Mouse (Mus musculus): ENCODE measurements around the gene Ccdc149. TPM values are rescaled to one million over a fixed set of nuclear protein-coding genes. Genes with fewer than 3 reads are reported as not detected.

Gene Ccdc149
- polyA plus RNA-seq, 1 experiment: 0.30 TPM

DNA sequence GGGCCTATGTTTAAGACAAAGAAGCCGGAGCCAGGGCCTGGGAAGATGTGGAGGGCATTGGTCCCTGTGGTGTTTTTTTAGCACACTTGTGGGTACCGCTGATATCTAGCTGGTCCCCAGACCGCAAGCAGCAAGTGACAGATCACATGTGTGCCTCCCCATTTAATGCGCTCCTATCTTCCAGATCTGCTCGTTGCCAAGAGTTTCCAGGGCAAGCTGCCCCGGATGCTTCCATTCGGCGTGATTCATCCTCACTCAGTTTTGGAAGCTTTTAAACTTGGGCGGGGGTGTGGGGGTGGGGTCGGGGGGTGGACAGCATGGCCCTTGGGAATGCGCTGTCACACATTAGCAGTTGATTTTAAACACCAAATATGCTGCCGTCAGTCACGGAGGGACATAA is 33.3 kb upstream of the Ccdc149 start:
- no peaks in the 10 kb centered on the region for H3K4me1 ChIP-seq (replicated peaks; ENCODE audit: control insufficient read depth, insufficient read depth, low read length)
- H3K27me3 ChIP-seq (ENCODE audit: control insufficient read depth, insufficient read depth, low read length): no peaks in the 10 kb centered on the region
- H3K36me3 ChIP-seq (ENCODE audit: control insufficient read depth, insufficient read depth, low read length): no peaks in the 10 kb centered on the region
- TF ChIP-seq CTCF (IDR thresholded peaks at IDR 0.05; ENCODE audit: borderline replicate concordance, control insufficient read depth, extremely low read depth, insufficient read depth, low read length, poor library complexity) (no peak), POLR2A (IDR thresholded peaks at IDR 0.05; ENCODE audit: control insufficient read depth, extremely low read depth, insufficient read depth, low read length, poor library complexity) (no peak)
- H3K4me3 ChIP-seq (ENCODE audit: control insufficient read depth, insufficient read depth, low read length): no peak overlapping the region
- no peak overlapping the region for H3K27ac ChIP-seq (ENCODE audit: control insufficient read depth, insufficient read depth, low read length)
- WGBS: 94% methylated on average over 13 of the region's 13 CpGs
- DNase-seq: no peak

DNA sequence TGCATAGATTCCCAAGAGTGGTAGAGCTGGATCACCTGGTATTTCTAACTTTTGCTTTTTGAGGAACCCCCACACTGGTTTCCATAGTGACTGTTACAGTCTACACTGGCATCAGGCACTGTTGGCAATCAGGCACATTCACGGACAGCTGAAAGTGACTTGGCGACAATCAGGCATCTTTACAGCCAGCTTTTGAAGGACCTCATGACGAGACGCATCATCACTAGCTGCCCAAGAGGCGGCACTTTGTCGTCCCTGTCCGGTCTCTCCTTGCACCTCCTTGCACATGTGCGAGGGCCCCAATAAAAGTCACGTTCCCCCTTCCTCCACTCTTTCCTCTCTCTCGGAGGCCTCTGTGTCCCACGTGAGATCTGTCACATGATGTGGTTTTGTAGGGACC is 32.8 kb upstream of the Ccdc149 start:
- DNase-seq: no peak
- Histone ChIP-seq H3K4me3 (ENCODE audit: control insufficient read depth, insufficient read depth, low read length) (no peak overlapping the region), H3K36me3 (ENCODE audit: control insufficient read depth, insufficient read depth, low read length) (no peaks in the 10 kb centered on the region), H3K4me1 (replicated peaks; ENCODE audit: control insufficient read depth, insufficient read depth, low read length) (no peaks in the 10 kb centered on the region), H3K27me3 (ENCODE audit: control insufficient read depth, insufficient read depth, low read length) (no peaks in the 10 kb centered on the region), H3K27ac (ENCODE audit: control insufficient read depth, insufficient read depth, low read length) (no peak overlapping the region)
- TF ChIP-seq POLR2A (IDR thresholded peaks at IDR 0.05; ENCODE audit: control insufficient read depth, extremely low read depth, insufficient read depth, low read length, poor library complexity) (no peak), CTCF (IDR thresholded peaks at IDR 0.05; ENCODE audit: borderline replicate concordance, control insufficient read depth, extremely low read depth, insufficient read depth, low read length, poor library complexity) (no peak)
- WGBS: 92% methylated on average over 11 of the region's 11 CpGs

GRCm38 (mm10) chr5:52495671-52496070 is 24.4 kb upstream of the Ccdc149 start:
- Histone ChIP-seq H3K4me1 (replicated peaks; ENCODE audit: control insufficient read depth, insufficient read depth, low read length) (no peaks in the 10 kb centered on the region), H3K27me3 (ENCODE audit: control insufficient read depth, insufficient read depth, low read length) (no peaks in the 10 kb centered on the region), H3K36me3 (ENCODE audit: control insufficient read depth, insufficient read depth, low read length) (no peaks in the 10 kb centered on the region), H3K4me3 (ENCODE audit: control insufficient read depth, insufficient read depth, low read length) (no peak overlapping the region), H3K27ac (ENCODE audit: control insufficient read depth, insufficient read depth, low read length) (no peak overlapping the region)
- no peak for TF ChIP-seq POLR2A (IDR thresholded peaks at IDR 0.05; ENCODE audit: control insufficient read depth, extremely low read depth, insufficient read depth, low read length, poor library complexity)
- no peak for TF ChIP-seq CTCF (IDR thresholded peaks at IDR 0.05; ENCODE audit: borderline replicate concordance, control insufficient read depth, extremely low read depth, insufficient read depth, low read length, poor library complexity)
- WGBS: 88% methylated on average over 14 of the region's 14 CpGs
- DNase-seq: no peak

GRCm38 (mm10) chr5:52491496-52491895 is 20.2 kb upstream of the Ccdc149 start:
- no peak overlapping the region for H3K4me3 ChIP-seq (ENCODE audit: control insufficient read depth, insufficient read depth, low read length)
- no peaks in the 10 kb centered on the region for H3K4me1 ChIP-seq (replicated peaks; ENCODE audit: control insufficient read depth, insufficient read depth, low read length)
- H3K27me3 ChIP-seq (ENCODE audit: control insufficient read depth, insufficient read depth, low read length): no peaks in the 10 kb centered on the region
- DNase-seq: no peak
- no peaks in the 10 kb centered on the region for H3K36me3 ChIP-seq (ENCODE audit: control insufficient read depth, insufficient read depth, low read length)
- no peak overlapping the region for H3K27ac ChIP-seq (ENCODE audit: control insufficient read depth, insufficient read depth, low read length)
- TF ChIP-seq POLR2A (IDR thresholded peaks at IDR 0.05; ENCODE audit: control insufficient read depth, extremely low read depth, insufficient read depth, low read length, poor library complexity) (no peak), CTCF (IDR thresholded peaks at IDR 0.05; ENCODE audit: borderline replicate concordance, control insufficient read depth, extremely low read depth, insufficient read depth, low read length, poor library complexity) (no peak)
- WGBS: 96% methylated on average over 6 of the region's 6 CpGs

DNA sequence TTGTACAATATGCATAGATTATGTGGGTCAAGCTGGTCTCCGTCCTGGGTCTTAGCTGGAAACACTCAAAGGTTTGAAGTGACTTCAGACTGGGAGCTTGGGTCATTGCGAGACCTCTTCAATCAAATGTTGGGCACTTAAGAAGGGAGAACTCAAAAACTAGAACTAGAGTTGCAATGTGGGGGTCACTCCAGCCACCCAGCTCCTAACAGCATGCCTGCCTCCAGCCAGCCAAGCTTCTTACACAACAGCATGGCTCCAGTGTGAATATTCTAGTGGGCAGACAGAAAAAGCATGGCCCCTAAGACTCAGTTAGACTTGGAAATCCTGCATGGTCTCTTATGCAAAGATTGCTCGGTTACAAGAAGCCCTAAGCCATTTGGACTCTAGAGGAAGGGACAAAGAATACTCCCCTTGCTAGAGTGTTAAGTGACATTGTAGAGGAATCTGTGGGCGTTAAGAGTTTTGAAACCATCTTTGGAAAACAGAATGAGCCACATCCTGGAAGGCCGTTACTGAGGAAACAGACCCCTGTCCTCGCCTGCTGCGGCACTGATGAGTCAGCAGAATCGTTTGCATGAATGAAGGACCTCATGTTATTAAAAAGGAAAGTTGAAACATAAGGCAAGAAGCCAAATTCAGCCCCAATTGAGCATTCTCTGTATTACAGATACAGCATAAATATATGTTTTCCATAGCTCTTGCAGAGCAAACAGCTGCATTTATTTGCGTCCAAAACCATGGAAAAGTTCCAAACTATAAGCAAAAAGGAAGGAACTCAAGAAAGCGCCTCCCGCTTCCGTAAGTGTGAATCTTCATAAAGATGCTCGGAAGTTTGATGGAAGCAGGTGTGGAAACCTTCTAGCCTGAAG is 16.5 kb upstream of the Ccdc149 start:
- Histone ChIP-seq H3K36me3 (ENCODE audit: control insufficient read depth, insufficient read depth, low read length) (no peaks in the 10 kb centered on the region), H3K27ac (ENCODE audit: control insufficient read depth, insufficient read depth, low read length) (no peak overlapping the region)
- WGBS: 56% methylated on average over 13 of the region's 13 CpGs

GRCm38 (mm10) chr5:52476826-52477225 is 5.5 kb upstream of the Ccdc149 start:
- no peak overlapping the region for H3K27ac ChIP-seq (ENCODE audit: control insufficient read depth, insufficient read depth, low read length)
- H3K27me3 ChIP-seq (ENCODE audit: control insufficient read depth, insufficient read depth, low read length): no peaks in the 10 kb centered on the region
- no peak for DNase-seq
- 37% methylated on average over 7 of the region's 7 CpGs for WGBS
- no peaks in the 10 kb centered on the region; the same call in 1 of the 2 replicates for H3K4me1 ChIP-seq (replicated peaks; ENCODE audit: control insufficient read depth, insufficient read depth, low read length)
- H3K4me3 ChIP-seq (ENCODE audit: control insufficient read depth, insufficient read depth, low read length): no peak overlapping the region
- TF ChIP-seq CTCF (IDR thresholded peaks at IDR 0.05; ENCODE audit: borderline replicate concordance, control insufficient read depth, extremely low read depth, insufficient read depth, low read length, poor library complexity): no peak
- H3K36me3 ChIP-seq (ENCODE audit: control insufficient read depth, insufficient read depth, low read length): no peaks in the 10 kb centered on the region

More for the DNA sequence above, 16.5 kb upstream of the Ccdc149 start:
- no peak overlapping the region for H3K4me3 ChIP-seq (ENCODE audit: control insufficient read depth, insufficient read depth, low read length)
- no peaks in the 10 kb centered on the region for H3K27me3 ChIP-seq (ENCODE audit: control insufficient read depth, insufficient read depth, low read length)
- DNase-seq: no peak
- TF ChIP-seq POLR2A (IDR thresholded peaks at IDR 0.05; ENCODE audit: control insufficient read depth, extremely low read depth, insufficient read depth, low read length, poor library complexity) (no peak), CTCF (IDR thresholded peaks at IDR 0.05; ENCODE audit: borderline replicate concordance, control insufficient read depth, extremely low read depth, insufficient read depth, low read length, poor library complexity) (no peak)
- no peaks in the 10 kb centered on the region for H3K4me1 ChIP-seq (replicated peaks; ENCODE audit: control insufficient read depth, insufficient read depth, low read length)

Data from thymus, adult 2 months (tissue).